In the genomic region with DNA sequence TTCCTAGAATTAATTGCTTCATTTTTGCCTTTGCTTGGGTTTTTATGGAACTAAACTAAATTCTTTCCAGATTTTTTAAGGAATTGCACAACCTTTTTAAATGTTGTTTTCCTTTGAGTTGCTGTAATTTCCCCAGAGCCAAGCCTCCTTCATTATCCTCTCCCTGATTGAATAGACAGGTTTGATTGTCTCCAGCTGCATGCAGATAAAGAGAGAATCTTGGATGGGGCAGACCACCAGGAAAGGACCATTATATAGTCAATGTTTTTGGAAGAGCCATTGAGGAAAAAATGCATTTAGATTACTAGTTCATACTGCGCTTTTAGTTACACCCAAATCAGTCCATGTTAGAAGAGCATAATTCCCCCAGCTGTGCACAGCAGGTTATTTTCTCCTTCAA, we compare ENCODE assay signal across 25 mouse cellular contexts.
"Had no signal": no experiment of that assay in that cellular context is flagged by ENCODE, and none has a peak within 500 bp of the region (broad histone marks: within the 10 kb centered on the region; RNA-seq: fewer than 3 reads in every experiment).

No protein-coding gene starts in this region.

- H3K9ac ChIP-seq: heart, embryonic 13.5 days; heart, embryonic 15.5 days; hindbrain, embryonic 13.5 days; hindbrain, embryonic 15.5 days; kidney, embryonic 15.5 days; limb, embryonic 12.5 days; liver, embryonic 14.5 days had no signal

- H3K27me3 ChIP-seq: heart, embryonic 13.5 days; heart, embryonic 15.5 days; hindbrain, embryonic 13.5 days; hindbrain, embryonic 15.5 days; kidney, embryonic 15.5 days; limb, embryonic 12.5 days; liver, embryonic 12.5 days had no signal

- ATAC-seq: hindbrain, postnatal 0 days; intestine, embryonic 16.5 days; liver, embryonic 12.5 days had no signal

- H3K27ac ChIP-seq: heart, embryonic 10.5 days; heart, embryonic 13.5 days; heart, embryonic 15.5 days; hindbrain, embryonic 13.5 days; hindbrain, embryonic 15.5 days; hindbrain, postnatal 0 days; kidney, embryonic 15.5 days; kidney, postnatal 0 days; limb, embryonic 12.5 days; liver, embryonic 12.5 days; liver, embryonic 14.5 days had no signal

- H3K9me3 ChIP-seq: heart, embryonic 10.5 days; heart, embryonic 13.5 days; heart, embryonic 15.5 days; hindbrain, embryonic 13.5 days; hindbrain, embryonic 15.5 days; kidney, embryonic 15.5 days; limb, embryonic 12.5 days; liver, embryonic 12.5 days had no signal

- H3K4me2 ChIP-seq: heart, embryonic 13.5 days; heart, embryonic 15.5 days; hindbrain, embryonic 13.5 days; hindbrain, embryonic 15.5 days; kidney, embryonic 15.5 days; limb, embryonic 12.5 days; liver, embryonic 12.5 days had no signal

- DNase-seq: gastrocnemius, postnatal 14 days; gastrocnemius, postnatal 36 days; heart, adult 18-20 months; heart, postnatal 14 days; heart, postnatal 36 days; kidney, adult 11 months; kidney, adult 2 months; kidney, adult 9 months; kidney, postnatal 14 days; kidney, postnatal 36 days; layer of hippocampus, adult 9-11 months; layer of hippocampus, postnatal 36 days; left cerebral cortex, postnatal 4 days had no signal

- H3K4me3 ChIP-seq: heart, embryonic 10.5 days; heart, embryonic 13.5 days; heart, embryonic 15.5 days; hindbrain, embryonic 13.5 days; hindbrain, embryonic 15.5 days; kidney, embryonic 15.5 days; limb, embryonic 12.5 days; liver, embryonic 12.5 days had no signal

- H3K4me1 ChIP-seq: heart, embryonic 10.5 days; heart, embryonic 13.5 days; heart, embryonic 15.5 days; hindbrain, embryonic 13.5 days; hindbrain, embryonic 15.5 days; kidney, embryonic 15.5 days; limb, embryonic 12.5 days; liver, embryonic 12.5 days had no signal
